Mouse (Mus musculus): ENCODE results near the gene Mtcl1.

The Mtcl1 gene

GRCm38 (mm10) chr17:66321933-66322332, 127.6 kb downstream of the Mtcl1 start:
- DNase-seq = no peak

- no peak for DNase-seq
Observed at GRCm38 (mm10) chr17:66320716-66321372, 128.7 kb downstream of the Mtcl1 start.

GRCm38 (mm10) chr17:66318031-66318430, 131.5 kb downstream of the Mtcl1 start:
- DNase-seq = no peak

GRCm38 (mm10) chr17:66317576-66317975, 132.0 kb downstream of the Mtcl1 start:
- DNase-seq = no peak

DNA sequence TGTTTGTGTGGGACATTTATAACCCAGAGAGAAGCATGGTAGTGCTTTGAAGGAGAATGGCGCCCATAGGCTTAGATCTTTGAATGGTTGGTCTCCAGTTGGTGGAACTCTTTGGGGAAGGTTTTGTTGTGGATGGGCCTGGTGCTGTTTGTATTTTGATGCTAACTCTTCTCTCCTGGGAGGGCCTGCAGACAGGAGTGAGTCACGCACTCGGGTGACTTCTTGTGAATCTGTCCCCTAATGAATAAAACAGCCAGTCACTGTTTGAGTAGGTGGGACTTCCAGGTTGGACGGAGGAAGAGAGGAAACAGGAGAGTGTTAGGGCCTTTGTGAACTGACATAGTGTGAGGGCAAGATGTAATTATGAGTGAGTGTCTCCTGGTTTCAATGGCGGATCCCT, 132.4 kb downstream of the Mtcl1 start:
- no peak for DNase-seq

GRCm38 (mm10) chr17:66315451-66315850, 134.1 kb downstream of the Mtcl1 start:
- no peak for DNase-seq

GRCm38 (mm10) chr17:66314566-66315285, 134.8 kb downstream of the Mtcl1 start:
- DNase-seq = no peak

DNA sequence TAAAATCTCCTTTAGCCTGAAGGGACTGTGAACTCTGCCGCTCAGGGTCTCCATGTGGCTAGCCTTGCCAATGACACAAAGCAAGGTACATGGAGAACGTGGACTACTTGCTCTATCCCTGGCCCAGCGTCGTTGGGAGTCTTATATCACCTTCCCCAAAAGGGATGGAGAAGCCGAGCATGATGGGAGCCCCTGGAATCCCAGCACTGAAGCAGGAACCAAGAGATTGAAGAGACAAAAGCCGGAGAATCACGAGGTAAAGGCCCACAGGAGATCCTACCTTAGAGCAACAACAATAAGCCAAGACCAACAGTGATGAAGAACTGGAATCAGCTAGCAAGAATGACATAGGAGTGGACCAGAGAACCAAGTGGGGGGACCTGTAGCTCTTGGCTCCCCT, 147.6 kb downstream of the Mtcl1 start:
- DNase-seq = no peak

- DNase-seq = no peak
Observed at GRCm38 (mm10) chr17:66301267-66301666, 148.3 kb downstream of the Mtcl1 start.

- DNase-seq = no peak
Observed at GRCm38 (mm10) chr17:66297721-66298120, 151.8 kb downstream of the Mtcl1 start.

- DNase-seq = no peak
Observed at GRCm38 (mm10) chr17:66293581-66293980, 156.0 kb downstream of the Mtcl1 start.

DNA sequence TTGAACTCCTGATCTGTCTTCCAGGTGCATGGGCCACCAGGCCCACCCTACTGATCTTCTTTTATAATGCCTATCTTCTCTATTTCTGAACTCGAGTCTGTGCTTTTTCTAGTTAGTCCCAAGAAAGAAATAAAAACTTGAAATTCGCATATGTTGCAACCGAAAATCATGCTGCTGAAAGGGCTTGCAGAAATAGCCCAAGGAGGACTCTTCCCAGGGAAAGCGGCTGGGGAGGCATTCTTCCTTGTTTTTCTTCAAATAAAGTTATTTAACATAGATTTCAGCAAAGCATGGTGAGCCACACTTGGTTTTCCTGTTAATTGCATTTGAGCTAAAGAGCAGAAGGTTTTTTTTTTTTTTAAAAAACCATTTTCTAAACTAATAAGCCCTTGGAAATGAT, 159.7 kb downstream of the Mtcl1 start:
- no peak for DNase-seq

Data from kidney, adult 9 months (tissue).